ENCODE assay signal across 13 mouse cellular contexts in the genomic region with DNA sequence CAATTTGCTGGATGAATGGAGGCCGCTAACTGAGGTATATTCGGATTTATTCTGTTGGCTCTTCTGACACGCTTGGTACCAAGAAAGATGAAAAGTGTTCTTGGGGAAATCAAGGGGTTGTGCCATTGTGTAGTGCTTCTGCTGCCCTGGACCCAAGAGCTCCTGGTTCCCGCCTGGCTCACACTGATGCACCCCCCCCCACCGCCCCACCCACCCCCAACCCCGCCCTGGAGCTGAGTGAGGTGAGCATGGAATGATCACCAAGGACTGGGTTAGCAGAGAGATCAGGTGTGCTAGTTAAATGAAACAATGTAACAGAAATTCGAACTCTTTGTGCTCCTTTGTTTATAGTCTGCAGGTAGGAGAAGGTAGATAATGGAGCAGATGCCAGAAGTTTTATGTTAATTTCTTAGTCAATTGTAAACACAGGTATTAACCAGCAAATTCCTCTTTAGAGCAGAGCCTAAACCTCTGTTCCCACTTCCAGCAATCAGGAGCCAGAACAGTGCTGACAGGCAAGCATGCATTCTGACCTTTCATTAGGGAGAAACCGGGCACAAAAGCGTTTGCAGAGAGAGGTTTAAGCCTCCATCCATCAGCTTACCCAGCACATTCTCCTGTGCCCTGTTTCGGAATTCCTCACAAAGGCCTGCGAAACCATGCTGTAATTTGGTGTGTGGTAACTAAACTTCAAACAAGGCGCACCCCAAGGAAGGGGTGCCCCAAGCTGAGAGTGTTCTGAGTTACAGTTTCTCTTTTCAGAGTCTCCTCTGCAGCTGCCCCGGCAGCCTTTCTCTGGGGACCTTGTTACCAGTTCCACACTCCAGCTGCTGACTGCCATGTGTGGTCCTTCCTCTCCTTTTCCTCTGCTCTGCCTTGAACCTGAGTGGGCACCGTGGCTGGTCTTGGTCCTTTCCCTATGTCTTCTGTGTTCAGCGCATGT.
A peak's percentile ranks its signal among the peaks of the same experiment; 100 is the strongest.
DNase-seq lines count a peak whose midpoint lies in the region; ATAC-seq and TF ChIP-seq lines count a peak whose summit lies in the region.
"Had no signal": no experiment of that assay in that cellular context is flagged by ENCODE, and none has a peak within 500 bp of the region (broad histone marks: within the 10 kb centered on the region; RNA-seq: fewer than 3 reads in every experiment).

No protein-coding gene starts in this region.

- no peaks in the 10 kb centered on the region for H3K27me3 ChIP-seq in forebrain, embryonic 12.5 days
- H3K27me3 ChIP-seq in forebrain, embryonic 15.5 days: no peaks in the 10 kb centered on the region
- no peaks in the 10 kb centered on the region for H3K27me3 ChIP-seq in thymus, adult 2 months (ENCODE audit: control insufficient read depth, insufficient read depth, low read length)
- no peaks in the 10 kb centered on the region for H3K27me3 ChIP-seq in limb, embryonic 12.5 days
- H3K27me3 ChIP-seq in liver, postnatal 0 days (ENCODE audit: insufficient read depth, low read length): no peaks in the 10 kb centered on the region

- no peak for TF ChIP-seq CTCF in thymus, adult 2 months (IDR thresholded peaks at IDR 0.05; ENCODE audit: borderline replicate concordance, control insufficient read depth, extremely low read depth, insufficient read depth, low read length, poor library complexity)
- no peak for TF ChIP-seq CTCF in liver, postnatal 0 days (IDR thresholded peaks at IDR 0.05; ENCODE audit: low read depth)

- no peaks in the 10 kb centered on the region for H3K36me3 ChIP-seq in forebrain, embryonic 12.5 days (replicated peaks)
- no peaks in the 10 kb centered on the region for H3K36me3 ChIP-seq in forebrain, embryonic 15.5 days
- H3K36me3 ChIP-seq in thymus, adult 2 months (ENCODE audit: control insufficient read depth, insufficient read depth, low read length): no peaks in the 10 kb centered on the region
- H3K36me3 ChIP-seq in limb, embryonic 12.5 days: no peaks in the 10 kb centered on the region
- H3K36me3 ChIP-seq in liver, postnatal 0 days (replicated peaks; ENCODE audit: insufficient read depth, low read length): no peaks in the 10 kb centered on the region

- H3K9me3 ChIP-seq in forebrain, embryonic 12.5 days: no peaks in the 10 kb centered on the region
- H3K9me3 ChIP-seq in forebrain, embryonic 15.5 days: no peaks in the 10 kb centered on the region
- no peaks in the 10 kb centered on the region for H3K9me3 ChIP-seq in limb, embryonic 12.5 days
- H3K9me3 ChIP-seq in liver, postnatal 0 days (ENCODE audit: low read length): no peaks in the 10 kb centered on the region
- H3K9me3 ChIP-seq: megakaryocyte, embryonic 14.5 days had no signal

- ATAC-seq in forebrain, embryonic 12.5 days (ENCODE audit: low FRiP score): peak; percentile 39
- ATAC-seq in forebrain, embryonic 15.5 days (replicated peaks): no peak
- ATAC-seq in limb, embryonic 12.5 days (ENCODE audit: insufficient number of reproducible peaks, insufficient read depth, low FRiP score, low TSS enrichment, low read depth): no peak
- no peak for ATAC-seq in liver, postnatal 0 days

- no peak overlapping the region for H3K9ac ChIP-seq in forebrain, embryonic 12.5 days
- no peak overlapping the region for H3K9ac ChIP-seq in forebrain, embryonic 15.5 days (replicated peaks)
- H3K9ac ChIP-seq in limb, embryonic 12.5 days (replicated peaks): no peak overlapping the region
- H3K9ac ChIP-seq in liver, postnatal 0 days (replicated peaks): no peak overlapping the region

- no peak for TF ChIP-seq EP300 in liver, postnatal 0 days (IDR thresholded peaks at IDR 0.05; ENCODE audit: low read depth)

- DNase-seq in thymus, postnatal 14 days: peak; percentile 13
- no peak for DNase-seq in thymus, adult 2 months
- DNase-seq in liver, postnatal 0 days: no peak
- DNase-seq in frontal cortex, adult 2 months (ENCODE audit: extremely low spot score in 1 of 2, low spot score in 1 of 2): no peak
- no peak for DNase-seq in spleen, adult 12 weeks (ENCODE audit: low spot score)
- DNase-seq: cerebellum, adult 9-11 months; gastrocnemius, postnatal 10 days; right cerebral cortex, postnatal 14 days had no signal

- peak overlapping the region; percentile 13; the same call in 1 of the 2 replicates for H3K4me2 ChIP-seq in forebrain, embryonic 12.5 days
- H3K4me2 ChIP-seq in forebrain, embryonic 15.5 days (replicated peaks): no peak overlapping the region
- peak overlapping the region; percentile 27; the same call in 1 of the 2 replicates for H3K4me2 ChIP-seq in limb, embryonic 12.5 days
- H3K4me2 ChIP-seq in liver, postnatal 0 days (ENCODE audit: low read depth, low read length): no peak overlapping the region

- TF ChIP-seq POLR2A in thymus, adult 2 months (IDR thresholded peaks at IDR 0.05; ENCODE audit: control insufficient read depth, extremely low read depth, insufficient read depth, low read length, poor library complexity): no peak

- H3K4me3 ChIP-seq in forebrain, embryonic 12.5 days (replicated peaks): no peak overlapping the region
- H3K4me3 ChIP-seq in forebrain, embryonic 15.5 days: no peak overlapping the region
- H3K4me3 ChIP-seq in thymus, adult 2 months (ENCODE audit: control insufficient read depth, insufficient read depth, low read length): no peak overlapping the region
- no peak overlapping the region for H3K4me3 ChIP-seq in limb, embryonic 12.5 days (replicated peaks)
- no peak overlapping the region for H3K4me3 ChIP-seq in liver, postnatal 0 days (ENCODE audit: low read depth, low read length)
- H3K4me3 ChIP-seq: megakaryocyte, embryonic 14.5 days had no signal

- 0 out of 2 replicates have a peak overlapping the region, but pooled peaks have one; percentile 13 for H3K27ac ChIP-seq in forebrain, embryonic 12.5 days
- no peak overlapping the region for H3K27ac ChIP-seq in forebrain, embryonic 15.5 days (replicated peaks)
- H3K27ac ChIP-seq in thymus, adult 2 months (ENCODE audit: control insufficient read depth, insufficient read depth, low read length): no peak overlapping the region
- peak overlapping the region; percentile 51 for H3K27ac ChIP-seq in limb, embryonic 12.5 days
- H3K27ac ChIP-seq in liver, postnatal 0 days (ENCODE audit: low read depth): no peak overlapping the region
- H3K27ac ChIP-seq: kidney, postnatal 0 days had no signal

- H3K4me1 ChIP-seq in forebrain, embryonic 12.5 days: peaks cover 29% of the 10 kb centered on the region
- H3K4me1 ChIP-seq in forebrain, embryonic 15.5 days: 0 out of 2 replicates have a peak, but pooled peaks cover 8% of the 10 kb centered on the region
- H3K4me1 ChIP-seq in thymus, adult 2 months (replicated peaks; ENCODE audit: control insufficient read depth, insufficient read depth, low read length): no peaks in the 10 kb centered on the region
- H3K4me1 ChIP-seq in limb, embryonic 12.5 days (replicated peaks): peaks cover 40% of the 10 kb centered on the region
- no peaks in the 10 kb centered on the region for H3K4me1 ChIP-seq in liver, postnatal 0 days (ENCODE audit: insufficient read depth)

- 11% methylated on average over 15 of the region's 15 CpGs for WGBS in forebrain, embryonic 12.5 days
- 18% methylated on average over 15 of the region's 15 CpGs for WGBS in forebrain, embryonic 15.5 days
- 89% methylated on average over 15 of the region's 15 CpGs for WGBS in thymus, adult 2 months
- WGBS in limb, embryonic 12.5 days: 20% methylated on average over 15 of the region's 15 CpGs
- 55% methylated on average over 15 of the region's 15 CpGs for WGBS in liver, postnatal 0 days (ENCODE audit: insufficient replicate concordance)

Comparison
In these comparisons a context has a peak if more than half of its experiments do, and no peak if none do; other contexts are left out.
1. H3K27ac ChIP-seq: peak in forebrain, embryonic 12.5 days (single experiment) and limb, embryonic 12.5 days (single experiment); none in forebrain, embryonic 15.5 days (single experiment), thymus, adult 2 months (single experiment) and liver, postnatal 0 days (single experiment).
2. H3K4me2 ChIP-seq: peak in forebrain, embryonic 12.5 days (single experiment) and limb, embryonic 12.5 days (single experiment); none in forebrain, embryonic 15.5 days (single experiment) and liver, postnatal 0 days (single experiment).